Mouse (Mus musculus) liver, postnatal 0 days (tissue): Measurements from ENCODE around the gene Napsa. TPM values are rescaled to one million over a fixed set of nuclear protein-coding genes. Genes with fewer than 3 reads are reported as not detected.

Experiments used
- ATAC-seq: fragments of 200-750 bp; cut with Nextera tagmentation; 2 replicates; pipeline ENCODE4 v1.8.0; 2017; ENCODE audit warnings: mild to moderate bottlenecking, moderate library complexity
- DNase-seq: peaks from one replicate; pipeline ENCODE4 v3.0.0-alpha.2; 2016
- H3K27ac ChIP-seq: fragments of 300-500 bp; sonication (generic); 2 replicates; pipeline ENCODE4 v1.5.1; 2014; ENCODE audit warnings: antibody characterized with exemption, moderate library complexity, mild to moderate bottlenecking, low read depth
- H3K27me3 ChIP-seq: fragments of 300-500 bp; sonication (generic); 2 replicates; pipeline ENCODE4 v1.6.1; 2014; ENCODE audit warnings: low read length, control low read depth, mixed read lengths; ENCODE audit not compliant: insufficient read depth
- H3K36me3 ChIP-seq: fragments of 300-500 bp; sonication (generic); replicated peaks from 2 replicates; pipeline ENCODE4 v1.6.1; 2014; ENCODE audit warnings: mild to moderate bottlenecking, control low read depth, low read length, moderate library complexity, mixed read lengths; ENCODE audit not compliant: insufficient read depth
- H3K4me1 ChIP-seq: fragments of 300-500 bp; sonication (generic); 2 replicates; pipeline ENCODE4 v1.6.1; 2014; ENCODE audit warnings: antibody characterized with exemption, mild to moderate bottlenecking, control low read depth; ENCODE audit not compliant: insufficient read depth
- H3K4me2 ChIP-seq: fragments of 300-500 bp; sonication (generic); 2 replicates; pipeline ENCODE4 v1.6.1; 2014; ENCODE audit warnings: low read depth, mild to moderate bottlenecking, low read length, moderate library complexity, mixed read lengths
- H3K4me3 ChIP-seq: fragments of 300-500 bp; sonication (generic); 2 replicates; pipeline ENCODE4 v1.5.1; 2014; ENCODE audit warnings: low read depth, low read length
- H3K9ac ChIP-seq: fragments of 300-500 bp; sonication (generic); replicated peaks from 2 replicates; pipeline ENCODE4 v1.6.1; 2014; ENCODE audit warnings: mild to moderate bottlenecking, moderate library complexity
- H3K9me3 ChIP-seq: fragments of 300-500 bp; sonication (generic); 2 replicates; pipeline ENCODE4 v1.6.1; 2016; ENCODE audit warnings: mild to moderate bottlenecking, control low read depth, low read length, mixed read lengths
- CTCF ChIP-seq: sonication (generic); IDR thresholded peaks from 2 replicates; pipeline ENCODE4 v1.5.1; 2016; ENCODE audit warnings: antibody characterized with exemption, low read depth
- EP300 ChIP-seq: IDR thresholded peaks from 2 replicates; pipeline ENCODE4 v1.6.1; 2016; ENCODE audit warnings: antibody characterized with exemption, low read depth, mild to moderate bottlenecking
- WGBS: fragments of 180-500 bp; shearing (Covaris S2); extraction: QIAGEN DNeasy Blood & Tissue Kit; methylation state at CpG from one replicate; pipeline ENCODE4 v1.1.7; 2014; ENCODE audit not compliant: insufficient replicate concordance; 5-methylcytosine and 5-hydroxymethylcytosine counted together
- polyA plus RNA-seq: library from polyadenylated mRNA; unstranded; fragments of >200 nt; fragmentation: Nextera tagmentation; extraction: Ambion mirVana; gene quantifications from 2 replicates; pipeline ENCODE4 v1.2.1, GENCODE M21; 2015

The Napsa gene
- polyA plus RNA-seq, 1 experiment from 2014 or later, result 17.8 TPM

- under 1% methylated on average over 19 of the region's 22 CpGs for WGBS
- H3K27me3 ChIP-seq, result peaks cover 50% of the 10 kb centered on the region
These were observed 21.6 kb downstream of the Napsa start for GRCm38 (mm10) chr7:44593775-44594174.

GRCm38 (mm10) chr7:44594291-44594690 lies 22.1 kb downstream of the Napsa start:
- no peak for DNase-seq
- Histone ChIP-seq H3K9me3 (no peaks in the 10 kb centered on the region), H3K4me2 (no peak overlapping the region), H3K9ac (no peak overlapping the region), H3K27ac (no peak overlapping the region), H3K4me1 (peaks cover 20% of the 10 kb centered on the region), H3K27me3 (peaks cover 45% of the 10 kb centered on the region), H3K4me3 (no peak overlapping the region), H3K36me3 (no peaks in the 10 kb centered on the region)
- TF ChIP-seq EP300, result no peak
- no peak for TF ChIP-seq CTCF
- 70% methylated on average over 6 of the region's 6 CpGs for WGBS
- no peak for ATAC-seq

More at GRCm38 (mm10) chr7:44593775-44594174, 21.6 kb downstream of the Napsa start:
- Histone ChIP-seq H3K9me3 (no peaks in the 10 kb centered on the region), H3K27ac (no peak overlapping the region), H3K36me3 (no peaks in the 10 kb centered on the region), H3K4me2 (no peak overlapping the region), H3K9ac (no peak overlapping the region), H3K4me1 (peaks cover 25% of the 10 kb centered on the region), H3K4me3 (no peak overlapping the region)
- ATAC-seq (peak; percentile 35), DNase-seq (peak; percentile 84)
- TF ChIP-seq EP300 (no peak), CTCF (no peak; the same call in 1 of the 2 replicates)

- 85% methylated on average over 20 of the region's 20 CpGs for WGBS
- peaks cover 36% of the 10 kb centered on the region for H3K27me3 ChIP-seq
These were observed 23.0 kb downstream of the Napsa start for GRCm38 (mm10) chr7:44595131-44595561.

GRCm38 (mm10) chr7:44596051-44596450 lies 23.9 kb downstream of the Napsa start:
- H3K27me3 ChIP-seq, result peaks cover 33% of the 10 kb centered on the region
- H3K9me3 ChIP-seq, result no peaks in the 10 kb centered on the region
- H3K4me1 ChIP-seq, result peaks cover 11% of the 10 kb centered on the region
- DNase-seq, result no peak
- no peaks in the 10 kb centered on the region for H3K36me3 ChIP-seq
- no peak overlapping the region for H3K4me3 ChIP-seq
- no peak overlapping the region for H3K4me2 ChIP-seq
- no peak for ATAC-seq
- WGBS, result 78% methylated on average over 6 of the region's 6 CpGs
- no peak overlapping the region for H3K27ac ChIP-seq
- H3K9ac ChIP-seq, result no peak overlapping the region
- no peak for TF ChIP-seq CTCF
- no peak for TF ChIP-seq EP300

More at GRCm38 (mm10) chr7:44595131-44595561, 23.0 kb downstream of the Napsa start:
- DNase-seq (no peak), ATAC-seq (no peak)
- TF ChIP-seq EP300 (no peak), CTCF (no peak)
- no peak overlapping the region for H3K4me3 ChIP-seq
- no peak overlapping the region for H3K4me2 ChIP-seq
- no peaks in the 10 kb centered on the region for H3K9me3 ChIP-seq
- H3K36me3 ChIP-seq, result no peaks in the 10 kb centered on the region
- H3K4me1 ChIP-seq, result peaks cover 18% of the 10 kb centered on the region
- H3K27ac ChIP-seq, result no peak overlapping the region
- H3K9ac ChIP-seq, result no peak overlapping the region

GRCm38 (mm10) chr7:44596996-44597538 lies 24.9 kb downstream of the Napsa start:
- 48% methylated on average over 5 of the region's 5 CpGs for WGBS
- H3K27me3 ChIP-seq, result peaks cover 27% of the 10 kb centered on the region

GRCm38 (mm10) chr7:44597666-44598065 lies 25.5 kb downstream of the Napsa start:
- H3K9me3 ChIP-seq, result no peaks in the 10 kb centered on the region
- TF ChIP-seq EP300, result no peak
- TF ChIP-seq CTCF, result no peak
- H3K4me3 ChIP-seq, result no peak overlapping the region
- peaks cover 3% of the 10 kb centered on the region for H3K4me1 ChIP-seq
- H3K36me3 ChIP-seq, result no peaks in the 10 kb centered on the region
- 73% methylated on average over 4 of the region's 4 CpGs for WGBS
- H3K4me2 ChIP-seq, result no peak overlapping the region
- no peak overlapping the region for H3K27ac ChIP-seq
- H3K9ac ChIP-seq, result no peak overlapping the region
- no peak for ATAC-seq
- DNase-seq, result no peak
- peaks cover 27% of the 10 kb centered on the region for H3K27me3 ChIP-seq

More at GRCm38 (mm10) chr7:44596996-44597538, 24.9 kb downstream of the Napsa start:
- Histone ChIP-seq H3K9me3 (no peaks in the 10 kb centered on the region), H3K36me3 (no peaks in the 10 kb centered on the region), H3K4me1 (peaks cover 3% of the 10 kb centered on the region), H3K4me2 (no peak overlapping the region), H3K27ac (no peak overlapping the region), H3K4me3 (no peak overlapping the region), H3K9ac (no peak overlapping the region)
- TF ChIP-seq EP300 (no peak), CTCF (no peak)
- ATAC-seq (no peak), DNase-seq (no peak)
